Mouse (Mus musculus): ENCODE measurements around the gene Fam207a. TPM values are rescaled to one million over a fixed set of nuclear protein-coding genes. Genes with fewer than 3 reads are reported as not detected.

Gene Fam207a
- polyA plus RNA-seq, 1 experiment from 2014 or later = 32.7 TPM

- peaks cover 19% of the 10 kb centered on the region for H3K4me1 ChIP-seq
These were observed 27.4 kb downstream of the Fam207a start for GRCm38 (mm10) chr10:77488168-77488567.

DNA sequence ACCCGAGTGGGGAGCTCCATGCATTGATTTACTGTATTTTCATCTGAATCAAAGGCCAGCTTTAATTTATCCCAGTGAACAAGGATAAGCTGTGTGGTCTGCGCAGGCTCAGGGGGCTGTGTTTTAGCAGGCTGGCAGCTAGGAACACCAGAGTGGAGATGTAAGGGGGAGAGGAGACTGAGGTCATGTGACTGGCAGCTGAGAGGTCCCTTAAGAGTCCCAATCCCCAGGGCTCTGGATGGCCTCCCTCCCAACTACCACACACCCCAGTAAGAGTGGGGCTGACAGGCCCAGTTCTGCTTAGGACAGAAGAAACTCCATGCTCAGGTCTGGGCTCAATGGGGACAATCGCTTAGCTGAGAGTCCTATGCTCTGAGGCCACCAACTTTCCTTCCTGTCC lies 29.8 kb downstream of the Fam207a start:
- Histone ChIP-seq H3K4me3 (no peak overlapping the region), H3K27ac (no peak overlapping the region), H3K9ac (no peak overlapping the region), H3K36me3 (peaks cover 47% of the 10 kb centered on the region), H3K9me3 (replicated peaks) (no peaks in the 10 kb centered on the region), H3K4me1 (peaks cover 19% of the 10 kb centered on the region), H3K27me3 (replicated peaks) (no peaks in the 10 kb centered on the region), H3K4me2 (no peak overlapping the region)
- ATAC-seq = no peak
- WGBS (ENCODE audit: insufficient replicate concordance) = 74% methylated on average over 3 of the region's 3 CpGs

More at GRCm38 (mm10) chr10:77488168-77488567, 27.4 kb downstream of the Fam207a start:
- ATAC-seq = no peak
- Histone ChIP-seq H3K27me3 (replicated peaks) (no peaks in the 10 kb centered on the region), H3K9ac (no peak overlapping the region), H3K27ac (no peak overlapping the region), H3K9me3 (replicated peaks) (0 out of 2 replicates have a peak, but pooled peaks cover 4% of the 10 kb centered on the region), H3K4me2 (no peak overlapping the region), H3K36me3 (peaks cover 67% of the 10 kb centered on the region), H3K4me3 (no peak overlapping the region)
- 84% methylated on average over 7 of the region's 7 CpGs for WGBS (ENCODE audit: insufficient replicate concordance)

GRCm38 (mm10) chr10:77484205-77484935 lies 31.2 kb downstream of the Fam207a start:
- H3K9me3 ChIP-seq (replicated peaks) = no peaks in the 10 kb centered on the region
- no peaks in the 10 kb centered on the region for H3K27me3 ChIP-seq (replicated peaks)
- 37% methylated on average over 18 of the region's 18 CpGs for WGBS (ENCODE audit: insufficient replicate concordance)
- H3K27ac ChIP-seq = peak overlapping the region; percentile 46; the same call in 1 of the 2 replicates
- peaks cover 19% of the 10 kb centered on the region for H3K4me1 ChIP-seq
- no peak overlapping the region for H3K9ac ChIP-seq
- ATAC-seq = peak; percentile 51
- no peak overlapping the region for H3K4me2 ChIP-seq
- H3K36me3 ChIP-seq = peaks cover 34% of the 10 kb centered on the region
- no peak overlapping the region for H3K4me3 ChIP-seq

GRCm38 (mm10) chr10:77481814-77482213 lies 33.8 kb downstream of the Fam207a start:
- no peak for ATAC-seq
- Histone ChIP-seq H3K4me2 (no peak overlapping the region), H3K9ac (no peak overlapping the region), H3K27me3 (replicated peaks) (no peaks in the 10 kb centered on the region), H3K9me3 (replicated peaks) (no peaks in the 10 kb centered on the region), H3K4me1 (peaks cover 19% of the 10 kb centered on the region), H3K36me3 (peaks cover 8% of the 10 kb centered on the region), H3K27ac (no peak overlapping the region), H3K4me3 (no peak overlapping the region)

DNA sequence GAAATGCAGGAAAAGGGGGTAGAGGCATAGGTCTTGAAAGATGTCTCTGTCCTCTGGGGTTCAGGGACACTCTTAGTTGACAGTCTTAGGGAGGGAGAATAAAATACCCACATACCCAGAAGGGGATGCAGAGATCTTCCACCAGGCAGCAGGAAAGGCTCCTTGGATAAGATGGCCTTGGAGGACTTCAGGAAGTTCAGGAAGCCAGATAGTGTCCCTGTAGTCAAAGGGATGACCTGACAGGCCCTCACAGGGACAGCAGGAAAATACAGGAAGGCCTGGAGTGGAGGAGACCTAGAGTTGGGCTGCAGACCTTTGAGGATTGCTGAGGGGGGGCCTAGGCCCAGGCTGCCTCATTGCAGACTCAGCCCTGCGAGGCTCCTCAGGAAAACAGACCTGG lies 35.6 kb downstream of the Fam207a start:
- Histone ChIP-seq H3K9me3 (replicated peaks) (no peaks in the 10 kb centered on the region), H3K4me2 (no peak overlapping the region), H3K27ac (no peak overlapping the region), H3K27me3 (replicated peaks) (no peaks in the 10 kb centered on the region), H3K9ac (no peak overlapping the region), H3K4me1 (peaks cover 16% of the 10 kb centered on the region), H3K36me3 (no peaks in the 10 kb centered on the region), H3K4me3 (no peak overlapping the region)
- WGBS (ENCODE audit: insufficient replicate concordance) = 60% methylated on average over 1 of the region's 1 CpGs
- ATAC-seq = 0 out of 2 replicates have a peak, but pooled peaks have one; percentile 24

- Histone ChIP-seq H3K27me3 (replicated peaks) (no peaks in the 10 kb centered on the region), H3K9me3 (replicated peaks) (no peaks in the 10 kb centered on the region), H3K4me1 (no peaks in the 10 kb centered on the region), H3K4me3 (no peak overlapping the region), H3K36me3 (no peaks in the 10 kb centered on the region), H3K9ac (no peak overlapping the region), H3K27ac (no peak overlapping the region), H3K4me2 (no peak overlapping the region)
- WGBS (ENCODE audit: insufficient replicate concordance) = 46% methylated on average over 3 of the region's 3 CpGs
- no peak for ATAC-seq
These were observed 38.7 kb downstream of the Fam207a start for GRCm38 (mm10) chr10:77476907-77477306.

GRCm38 (mm10) chr10:77472188-77472587 lies 43.4 kb downstream of the Fam207a start:
- ATAC-seq = no peak
- Histone ChIP-seq H3K36me3 (no peaks in the 10 kb centered on the region), H3K27ac (no peak overlapping the region), H3K4me3 (no peak overlapping the region), H3K9me3 (replicated peaks) (no peaks in the 10 kb centered on the region), H3K9ac (no peak overlapping the region), H3K4me1 (no peaks in the 10 kb centered on the region), H3K4me2 (no peak overlapping the region), H3K27me3 (replicated peaks) (no peaks in the 10 kb centered on the region)
- WGBS (ENCODE audit: insufficient replicate concordance) = 55% methylated on average over 5 of the region's 5 CpGs

- no peak overlapping the region for H3K4me2 ChIP-seq
- no peaks in the 10 kb centered on the region for H3K36me3 ChIP-seq
- no peak overlapping the region for H3K27ac ChIP-seq
- no peaks in the 10 kb centered on the region for H3K4me1 ChIP-seq
- H3K27me3 ChIP-seq (replicated peaks) = no peaks in the 10 kb centered on the region
- whole genome bisulfite sequencing (ENCODE audit: insufficient replicate concordance) = 69% methylated on average over 7 of the region's 7 CpGs
- no peak overlapping the region for H3K9ac ChIP-seq
- no peak for ATAC-seq
- no peak overlapping the region for H3K4me3 ChIP-seq
- H3K9me3 ChIP-seq (replicated peaks) = no peaks in the 10 kb centered on the region
These were observed 44.1 kb downstream of the Fam207a start for GRCm38 (mm10) chr10:77471512-77471911.

GRCm38 (mm10) chr10:77470763-77471162 lies 44.8 kb downstream of the Fam207a start:
- no peaks in the 10 kb centered on the region for H3K4me1 ChIP-seq
- no peak overlapping the region for H3K27ac ChIP-seq
- no peak overlapping the region for H3K4me2 ChIP-seq
- no peak overlapping the region for H3K9ac ChIP-seq
- ATAC-seq = no peak
- no peak overlapping the region for H3K4me3 ChIP-seq
- H3K9me3 ChIP-seq (replicated peaks) = no peaks in the 10 kb centered on the region
- H3K36me3 ChIP-seq = no peaks in the 10 kb centered on the region
- 54% methylated on average over 3 of the region's 3 CpGs for WGBS (ENCODE audit: insufficient replicate concordance)
- H3K27me3 ChIP-seq (replicated peaks) = 0 out of 2 replicates have a peak, but pooled peaks cover 3% of the 10 kb centered on the region

- Histone ChIP-seq H3K36me3 (no peaks in the 10 kb centered on the region), H3K27ac (no peak overlapping the region), H3K9me3 (replicated peaks) (no peaks in the 10 kb centered on the region), H3K9ac (no peak overlapping the region), H3K4me3 (no peak overlapping the region), H3K4me2 (no peak overlapping the region), H3K4me1 (peaks cover 6% of the 10 kb centered on the region), H3K27me3 (replicated peaks) (0 out of 2 replicates have a peak, but pooled peaks cover 3% of the 10 kb centered on the region)
- ATAC-seq = no peak
- 59% methylated on average over 4 of the region's 4 CpGs for WGBS (ENCODE audit: insufficient replicate concordance)
These were observed 46.9 kb downstream of the Fam207a start for GRCm38 (mm10) chr10:77468675-77469074.

DNA sequence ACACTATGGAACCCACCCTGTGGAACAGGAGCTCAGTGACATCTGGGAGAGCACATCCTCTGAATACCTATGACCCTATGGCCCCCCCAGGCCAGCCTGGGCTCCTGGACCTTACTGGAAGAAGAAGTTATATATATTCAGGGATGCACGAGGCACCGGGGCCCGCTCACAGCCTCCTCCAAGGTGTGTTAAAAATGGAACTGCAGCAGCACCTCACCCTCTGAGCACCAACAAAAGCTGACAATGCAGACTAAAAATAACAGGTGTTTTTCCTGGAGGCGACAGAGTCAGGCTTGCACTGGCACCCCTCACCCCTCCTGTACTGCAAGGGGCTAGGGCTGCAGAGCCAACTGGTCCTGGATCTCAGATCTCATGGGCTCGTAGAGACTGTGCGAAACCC lies 48.2 kb downstream of the Fam207a start:
- Histone ChIP-seq H3K36me3 (no peaks in the 10 kb centered on the region), H3K4me1 (peaks cover 6% of the 10 kb centered on the region), H3K9me3 (replicated peaks) (no peaks in the 10 kb centered on the region), H3K4me3 (no peak overlapping the region), H3K4me2 (no peak overlapping the region), H3K9ac (no peak overlapping the region), H3K27ac (no peak overlapping the region), H3K27me3 (replicated peaks) (peaks cover 6% of the 10 kb centered on the region; the same call in 1 of the 2 replicates)
- WGBS (ENCODE audit: insufficient replicate concordance) = 71% methylated on average over 6 of the region's 6 CpGs
- no peak for ATAC-seq

DNA sequence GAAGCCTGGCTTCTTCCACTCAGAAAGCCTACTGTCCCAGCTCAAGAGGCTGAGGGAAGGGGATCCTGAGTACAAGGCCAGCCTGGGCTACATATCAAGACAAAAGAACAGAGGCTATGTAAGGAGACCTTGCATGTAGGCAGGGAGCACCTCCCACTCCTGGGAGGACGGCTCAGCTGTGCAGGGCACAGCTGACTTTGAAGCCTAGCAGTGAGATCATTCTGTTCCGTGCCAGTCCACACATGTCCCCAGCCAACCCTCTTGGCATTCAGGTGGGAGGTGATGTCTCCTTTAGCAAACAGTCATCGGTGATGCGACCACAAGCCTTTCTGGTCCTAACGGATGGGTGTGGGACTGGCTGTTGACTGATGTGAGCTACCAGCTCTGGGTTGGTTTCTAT lies 49.7 kb downstream of the Fam207a start:
- WGBS (ENCODE audit: insufficient replicate concordance) = 85% methylated on average over 5 of the region's 5 CpGs
- Histone ChIP-seq H3K27ac (no peak overlapping the region), H3K27me3 (replicated peaks) (peaks cover 6% of the 10 kb centered on the region; the same call in 1 of the 2 replicates), H3K9me3 (replicated peaks) (no peaks in the 10 kb centered on the region), H3K9ac (no peak overlapping the region), H3K4me3 (no peak overlapping the region), H3K4me2 (no peak overlapping the region), H3K36me3 (no peaks in the 10 kb centered on the region), H3K4me1 (peaks cover 6% of the 10 kb centered on the region)
- no peak for ATAC-seq
